Mouse (Mus musculus) heart, embryonic 13.5 days (tissue): ENCODE data around the gene Krt82. TPM values are rescaled to one million over a fixed set of nuclear protein-coding genes. Genes with fewer than 3 reads are reported as not detected.

Source experiments
- ATAC-seq: fragments of 200-750 bp; cut with Nextera tagmentation; 2 replicates; pipeline ENCODE4 v1.8.0; 2017; ENCODE audit warnings: moderate TSS enrichment; ENCODE audit not compliant: insufficient number of reproducible peaks, low FRiP score, low TSS enrichment; ENCODE audit errors: extremely low read depth
- H3K27ac ChIP-seq: fragments of 300-500 bp; sonication (generic); replicated peaks from 2 replicates; pipeline ENCODE4 v1.5.1; 2015; ENCODE audit warnings: moderate library complexity, mild to moderate bottlenecking, inconsistent platforms
- H3K27me3 ChIP-seq: fragments of 300-500 bp; sonication (generic); replicated peaks from 2 replicates; pipeline ENCODE4 v1.6.1; 2015; ENCODE audit warnings: mild to moderate bottlenecking, inconsistent platforms
- H3K36me3 ChIP-seq: fragments of 300-500 bp; sonication (generic); 2 replicates; pipeline ENCODE4 v1.6.1; 2015; ENCODE audit warnings: mild to moderate bottlenecking, inconsistent platforms
- H3K4me1 ChIP-seq: fragments of 300-500 bp; sonication (generic); 2 replicates; pipeline ENCODE4 v1.6.1; 2015; ENCODE audit warnings: inconsistent platforms
- H3K4me2 ChIP-seq: fragments of 300-500 bp; sonication (generic); 2 replicates; pipeline ENCODE4 v1.6.1; 2015; ENCODE audit warnings: inconsistent platforms, mild to moderate bottlenecking, moderate library complexity
- H3K4me3 ChIP-seq: fragments of 300-500 bp; sonication (generic); 2 replicates; pipeline ENCODE4 v1.5.1; 2015; ENCODE audit warnings: moderate library complexity, mild to moderate bottlenecking, inconsistent platforms
- H3K9ac ChIP-seq: fragments of 300-500 bp; sonication (generic); 2 replicates; pipeline ENCODE4 v1.6.1; 2015; ENCODE audit warnings: inconsistent platforms, mild to moderate bottlenecking, moderate library complexity
- H3K9me3 ChIP-seq: fragments of 300-500 bp; sonication (generic); 2 replicates; pipeline ENCODE4 v1.6.1; 2016; ENCODE audit warnings: inconsistent platforms
- WGBS: fragments of 180-500 bp; shearing (Covaris S2); methylation state at CpG from one replicate; pipeline ENCODE4 v1.1.7; 2015; ENCODE audit warnings: mixed read lengths; 5-methylcytosine and 5-hydroxymethylcytosine counted together
- microRNA-seq: library from miRNA; unstranded; fragments of <30 nt; microRNA quantifications from one replicate; pipeline ENCODE4, GENCODE M21; 2016
- polyA plus RNA-seq: library from polyadenylated mRNA; unstranded; fragments of >200 nt; fragmentation: Nextera tagmentation; extraction: Ambion mirVana; gene quantifications from 2 replicates; pipeline ENCODE4 v1.2.1, GENCODE M21; 2015

Gene Krt82
- polyA plus RNA-seq, 1 experiment from 2014 or later, result not detected

DNA sequence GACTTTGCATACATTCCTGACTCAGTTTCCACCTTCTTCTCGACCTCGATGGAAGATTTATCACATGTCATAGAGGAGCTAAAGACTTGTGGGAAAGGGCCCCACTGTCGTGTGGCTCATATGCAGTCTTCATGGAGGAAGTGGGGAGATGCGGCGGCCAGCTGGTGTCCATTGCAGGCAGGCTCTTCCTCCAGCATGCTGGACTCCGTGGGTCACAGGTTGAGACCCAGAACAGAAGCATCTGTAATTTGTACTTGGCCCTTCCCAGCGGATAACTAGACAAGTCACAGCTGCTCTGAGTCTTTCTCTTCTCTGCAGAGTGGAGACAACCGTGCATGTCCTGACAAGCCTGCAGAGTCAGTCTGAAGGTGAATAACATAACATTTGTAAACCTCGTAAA lies 42.2 kb downstream of the Krt82 start:
- no peak overlapping the region for H3K4me2 ChIP-seq
- peaks cover 10% of the 10 kb centered on the region for H3K4me1 ChIP-seq
- no peak for ATAC-seq
- peaks cover 4% of the 10 kb centered on the region; the same call in 1 of the 2 replicates for H3K27me3 ChIP-seq
- 68% methylated on average over 9 of the region's 9 CpGs for WGBS
- no peak overlapping the region for H3K9ac ChIP-seq
- H3K9me3 ChIP-seq, result no peaks in the 10 kb centered on the region
- H3K4me3 ChIP-seq, result no peak overlapping the region
- H3K27ac ChIP-seq, result no peak overlapping the region
- H3K36me3 ChIP-seq, result no peaks in the 10 kb centered on the region

- no peak for ATAC-seq
- no peaks in the 10 kb centered on the region for H3K36me3 ChIP-seq
- WGBS, result 41% methylated on average over 14 of the region's 14 CpGs
Measured at GRCm38 (mm10) chr15:101506896-101507758, 43.3 kb downstream of the Krt82 start.

GRCm38 (mm10) chr15:101497181-101497580 lies 53.3 kb downstream of the Krt82 start:
- no peak for ATAC-seq
- H3K9ac ChIP-seq, result no peak overlapping the region
- H3K27me3 ChIP-seq, result peaks cover 5% of the 10 kb centered on the region
- H3K4me2 ChIP-seq, result no peak overlapping the region
- no peaks in the 10 kb centered on the region for H3K9me3 ChIP-seq
- no peak overlapping the region for H3K27ac ChIP-seq
- 79% methylated on average over 2 of the region's 2 CpGs for WGBS
- H3K36me3 ChIP-seq, result no peaks in the 10 kb centered on the region
- H3K4me1 ChIP-seq, result peaks cover 10% of the 10 kb centered on the region
- no peak overlapping the region for H3K4me3 ChIP-seq

More at GRCm38 (mm10) chr15:101506896-101507758, 43.3 kb downstream of the Krt82 start:
- H3K27ac ChIP-seq, result no peak overlapping the region
- H3K4me2 ChIP-seq, result no peak overlapping the region
- H3K9me3 ChIP-seq, result no peaks in the 10 kb centered on the region
- no peak overlapping the region for H3K9ac ChIP-seq
- no peak overlapping the region for H3K4me3 ChIP-seq
- peaks cover 10% of the 10 kb centered on the region for H3K4me1 ChIP-seq
- H3K27me3 ChIP-seq, result peaks cover 8% of the 10 kb centered on the region

DNA sequence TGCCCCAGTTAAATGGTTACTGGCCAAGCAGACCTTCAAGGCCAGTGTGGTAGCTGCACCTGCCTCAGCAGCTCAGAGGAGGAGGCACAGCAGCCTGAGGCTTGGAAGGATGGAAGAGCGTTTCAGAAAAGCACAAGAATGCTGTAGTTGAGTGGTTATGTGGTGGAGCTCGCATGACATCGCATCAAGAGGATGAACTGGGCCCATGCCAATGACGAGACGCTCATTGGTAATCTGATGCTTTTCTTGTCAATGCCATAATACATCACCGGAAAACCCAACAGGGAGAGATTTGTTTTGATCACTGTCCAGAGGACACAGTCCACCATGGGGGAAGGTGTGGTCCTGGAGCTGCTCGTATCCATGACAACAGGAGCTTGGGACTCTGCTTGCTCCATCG lies 55.2 kb downstream of the Krt82 start:
- Histone ChIP-seq H3K9me3 (no peaks in the 10 kb centered on the region), H3K36me3 (no peaks in the 10 kb centered on the region), H3K9ac (no peak overlapping the region), H3K27me3 (no peaks in the 10 kb centered on the region), H3K27ac (no peak overlapping the region), H3K4me3 (no peak overlapping the region), H3K4me1 (peaks cover 11% of the 10 kb centered on the region), H3K4me2 (no peak overlapping the region)
- 81% methylated on average over 8 of the region's 8 CpGs for WGBS
- ATAC-seq, result no peak

DNA sequence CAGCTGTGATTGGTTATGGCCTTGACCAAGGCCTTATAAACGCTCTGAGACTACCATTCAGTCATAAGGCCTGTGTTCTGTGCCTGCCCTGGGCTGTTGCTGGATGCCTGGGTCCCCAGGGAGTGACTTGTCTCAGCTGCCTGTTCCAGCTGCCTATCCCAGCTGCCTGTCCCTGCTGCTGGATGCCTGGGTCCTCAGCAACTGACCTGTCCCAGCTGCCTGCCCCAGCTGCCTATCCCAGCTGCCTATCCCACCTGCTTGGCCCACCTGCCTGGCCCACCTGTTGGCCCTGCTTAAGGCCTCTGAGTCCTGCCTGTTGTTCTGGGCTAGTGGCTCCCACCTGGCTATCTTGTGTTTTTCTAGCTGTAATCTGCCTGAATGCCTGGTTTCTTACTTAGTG lies 56.3 kb downstream of the Krt82 start:
- H3K27ac ChIP-seq, result no peak overlapping the region
- no peak overlapping the region for H3K4me3 ChIP-seq
- ATAC-seq, result no peak
- H3K27me3 ChIP-seq, result 0 out of 2 replicates have a peak, but pooled peaks cover 2% of the 10 kb centered on the region
- H3K4me2 ChIP-seq, result no peak overlapping the region
- H3K9ac ChIP-seq, result no peak overlapping the region
- no peaks in the 10 kb centered on the region for H3K36me3 ChIP-seq
- WGBS, result 61% methylated on average over 1 of the region's 1 CpGs
- no peaks in the 10 kb centered on the region for H3K9me3 ChIP-seq
- H3K4me1 ChIP-seq, result peaks cover 11% of the 10 kb centered on the region

DNA sequence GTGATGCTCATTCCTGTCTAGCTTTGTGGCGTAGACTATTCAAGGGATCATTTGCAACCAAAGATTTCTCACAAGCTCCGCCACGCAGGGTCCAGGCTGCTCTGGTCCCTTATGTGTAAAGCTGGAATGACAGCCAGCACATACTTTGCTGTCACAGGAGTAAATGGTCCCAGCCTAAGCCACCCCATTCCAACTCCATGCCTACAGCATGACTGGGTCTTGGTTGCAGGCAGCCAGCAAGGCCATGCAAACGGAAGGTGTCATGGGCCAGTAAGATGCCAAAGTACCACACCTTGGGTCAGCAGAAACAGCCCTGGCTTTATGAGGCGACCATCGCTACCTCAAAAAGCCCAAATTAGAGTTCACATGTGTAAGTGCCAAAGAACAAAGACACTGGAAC lies 56.8 kb downstream of the Krt82 start:
- H3K36me3 ChIP-seq, result no peaks in the 10 kb centered on the region
- no peak for ATAC-seq
- H3K27ac ChIP-seq, result no peak overlapping the region
- 83% methylated on average over 6 of the region's 6 CpGs for WGBS
- H3K9ac ChIP-seq, result no peak overlapping the region
- 0 out of 2 replicates have a peak, but pooled peaks cover 4% of the 10 kb centered on the region for H3K27me3 ChIP-seq
- H3K4me3 ChIP-seq, result no peak overlapping the region
- H3K4me1 ChIP-seq, result peaks cover 11% of the 10 kb centered on the region
- H3K4me2 ChIP-seq, result no peak overlapping the region
- H3K9me3 ChIP-seq, result no peaks in the 10 kb centered on the region

GRCm38 (mm10) chr15:101492718-101493117 lies 57.7 kb downstream of the Krt82 start:
- 0 out of 2 replicates have a peak, but pooled peaks cover 4% of the 10 kb centered on the region for H3K27me3 ChIP-seq

DNA sequence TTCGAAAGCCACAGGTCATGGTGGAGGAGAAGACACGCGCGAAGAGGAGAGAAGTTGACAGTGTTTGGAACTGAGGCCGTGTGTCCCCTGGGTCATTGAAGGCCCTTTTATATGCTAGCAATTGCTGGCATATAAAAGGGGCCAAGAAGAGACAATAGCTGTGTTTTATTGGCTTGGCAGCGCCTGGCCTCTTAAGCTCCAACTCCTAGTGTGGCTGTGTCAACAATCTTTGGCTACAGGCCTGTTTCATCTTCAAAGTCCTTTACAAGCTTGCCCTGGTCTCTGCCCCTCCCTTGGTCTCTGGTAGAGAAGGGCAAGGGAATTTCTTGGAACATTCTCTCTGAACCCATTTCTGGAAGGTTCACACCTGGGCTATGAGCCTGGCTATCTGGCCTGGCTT lies 59.0 kb downstream of the Krt82 start, which contains the start of gene Krt83:
Gene Krt83, minus strand, starts transcription at position 82 of the 400 bp plus-strand sequence.
- no peak within 1 kb of the TSS for H3K4me3 ChIP-seq
- H3K36me3 ChIP-seq, result no peaks in the 10 kb centered on the region
- ATAC-seq, result no peak
- H3K27me3 ChIP-seq, result 0 out of 2 replicates have a peak, but pooled peaks cover 6% of the 10 kb centered on the region
- H3K9me3 ChIP-seq, result no peaks in the 10 kb centered on the region
- no peak within 1 kb of the TSS for H3K27ac ChIP-seq
- H3K4me1 ChIP-seq, result peaks cover 11% of the 10 kb centered on the region
- H3K4me2 ChIP-seq, result no peak within 1 kb of the TSS
- 85% methylated on average over 6 of the region's 6 CpGs for WGBS
- H3K9ac ChIP-seq, result no peak within 1 kb of the TSS

More at GRCm38 (mm10) chr15:101492718-101493117, 57.7 kb downstream of the Krt82 start:
- Histone ChIP-seq H3K27ac (no peak overlapping the region), H3K9ac (no peak overlapping the region), H3K4me2 (no peak overlapping the region), H3K9me3 (no peaks in the 10 kb centered on the region), H3K4me1 (peaks cover 11% of the 10 kb centered on the region), H3K4me3 (no peak overlapping the region), H3K36me3 (no peaks in the 10 kb centered on the region)
- WGBS, result 24% methylated on average over 8 of the region's 8 CpGs
- no peak for ATAC-seq

Small RNA genes lying within 50 kb of the gene (microRNA-seq; reads per million reads assigned to microRNA genes)
- gene Gm44393, result not detected
- gene Gm44460, result not detected

Other genes with a start within 250 kb of the Krt82 start
- gene Krt80, start 180.5 kb downstream of the Krt82 start, polyA plus RNA-seq, result 7.8 and 7.9 TPM in 2 replicates
- 20.6 and 26.7 TPM in 2 replicates for gene Krt7, start 139.6 kb downstream of the Krt82 start, polyA plus RNA-seq
- 0.08 TPM in 1 of 2 replicates, not detected in the other for gene Krt87, start 111.9 kb downstream of the Krt82 start, polyA plus RNA-seq
- not detected in 2 replicates for gene Krt88, start 102.9 kb downstream of the Krt82 start, polyA plus RNA-seq
- gene Krt81, start 86.9 kb downstream of the Krt82 start, polyA plus RNA-seq, result not detected in 2 replicates
- not detected in 2 replicates for gene Krt86, start 77.2 kb downstream of the Krt82 start, polyA plus RNA-seq
- not detected in 2 replicates for gene Krt83, start 59.2 kb downstream of the Krt82 start, polyA plus RNA-seq
- not detected in 2 replicates for gene Gm49425, start 33.4 kb downstream of the Krt82 start, polyA plus RNA-seq
- gene Krt84, start 17.8 kb downstream of the Krt82 start, polyA plus RNA-seq, result not detected in 2 replicates
- gene Krt90, start 12.3 kb upstream of the Krt82 start, polyA plus RNA-seq, result not detected in 2 replicates
- gene Krt75, start 23.2 kb upstream of the Krt82 start, polyA plus RNA-seq, result not detected in 2 replicates
- gene Gm5414, start 77.5 kb upstream of the Krt82 start, polyA plus RNA-seq, result not detected in 2 replicates
- gene Gm5478, start 96.7 kb upstream of the Krt82 start, polyA plus RNA-seq, result not detected in 2 replicates
- not detected in 2 replicates for gene Krt6b, start 129.6 kb upstream of the Krt82 start, polyA plus RNA-seq
- not detected in 2 replicates for gene Krt6a, start 143.6 kb upstream of the Krt82 start, polyA plus RNA-seq
- gene Krt5, start 162.2 kb upstream of the Krt82 start, polyA plus RNA-seq, result 0.59 and 3.6 TPM in 2 replicates
- gene Krt71, start 192.4 kb upstream of the Krt82 start, polyA plus RNA-seq, result not detected in 2 replicates
- not detected in 2 replicates for gene Krt72, start 235.8 kb upstream of the Krt82 start, polyA plus RNA-seq